Mouse (Mus musculus): ENCODE data around the gene Zfp281. TPM values are rescaled to one million over a fixed set of nuclear protein-coding genes. Genes with fewer than 3 reads are reported as not detected.
A peak's percentile ranks its signal among the peaks of the same experiment; 100 is the strongest.

The Zfp281 gene
- total RNA-seq (2014; rRNA removed) (19.5 and 20.4 TPM in 2 replicates), polyA plus RNA-seq (2012; rRNA removed) (1.3 and 1.8 TPM in 2 replicates)

DNA sequence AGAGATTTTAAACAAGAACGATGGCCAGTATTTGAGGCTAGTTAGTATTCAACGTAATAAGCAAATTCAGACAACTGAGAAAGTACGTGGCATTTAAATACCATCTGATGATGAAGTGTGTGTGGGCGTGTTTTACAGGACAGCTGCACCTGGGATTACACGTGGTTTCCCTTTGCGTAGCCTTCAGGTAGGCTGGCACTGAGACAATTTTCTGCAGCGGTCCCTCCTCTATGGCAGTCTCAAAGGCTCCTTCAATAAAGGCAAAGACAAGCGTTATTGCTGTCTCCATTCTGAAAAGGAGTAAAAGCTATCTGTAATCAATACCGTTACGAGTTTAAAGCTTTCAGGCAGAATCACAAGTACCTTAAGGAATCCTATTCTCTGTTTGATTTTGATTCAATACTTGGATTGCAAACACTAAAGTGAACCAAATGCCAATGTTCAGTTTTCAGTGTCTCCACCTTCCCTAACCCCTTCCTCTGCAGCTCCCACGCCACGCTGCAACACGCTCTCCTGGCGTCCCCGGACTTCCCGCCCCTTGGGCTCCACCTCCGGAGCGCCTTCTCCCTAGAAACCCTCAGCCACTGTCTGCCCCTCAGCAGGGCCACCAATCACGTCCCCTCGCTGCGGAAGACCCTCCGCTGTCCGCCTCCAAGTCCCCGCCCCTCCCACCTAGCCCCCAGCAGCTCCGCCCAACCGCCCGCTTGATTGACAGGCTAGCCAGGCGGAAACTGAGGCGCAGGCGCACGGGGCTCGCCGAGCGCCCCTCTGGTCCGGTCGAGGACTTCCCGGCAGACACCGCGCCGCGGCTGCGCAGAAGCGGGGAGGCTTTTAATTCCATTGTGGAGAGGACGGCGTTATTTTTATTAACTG, at the start of gene Zfp281:
Gene Zfp281 (plus strand): TSS at position 756 of the 873 bp plus-strand sequence.
- WGBS, result under 1% methylated on average over 45 of the region's 45 CpGs
- DNase-seq (ENCODE audit: extremely low read depth, low read depth, low spot score), result peak; percentile 85
- Histone ChIP-seq H3K4me3 (ENCODE audit: insufficient read depth, low read depth, low read length) (peak within 1 kb of the TSS; percentile 92), H3K27me3 (ENCODE audit: control insufficient read depth, insufficient read depth, low read length) (no peaks in the 10 kb centered on the region), H3K36me3 (ENCODE audit: control insufficient read depth, insufficient read depth, low read length) (peaks cover 9% of the 10 kb centered on the region), H3K9ac (ENCODE audit: low read depth, low read length) (peak within 1 kb of the TSS; percentile 98), H3K79me2 (ENCODE audit: control insufficient read depth, insufficient read depth, low read length) (peaks cover 21% of the 10 kb centered on the region; the same call in 1 of the 2 replicates), H3K27ac (replicated peaks; ENCODE audit: insufficient read depth, low read depth, low read length) (peak within 1 kb of the TSS; percentile 86), H3K4me1 (ENCODE audit: control insufficient read depth, insufficient read depth, low read length) (peaks cover 23% of the 10 kb centered on the region)
- TF ChIP-seq CTCF (IDR thresholded peaks at IDR 0.05; ENCODE audit: low read depth, low read length) (no peak), POLR2A (IDR thresholded peaks at IDR 0.05; ENCODE audit: extremely low read depth, insufficient read depth, low read length) (0 out of 2 replicates have a peak, but pooled peaks have one; percentile 59)

DNA sequence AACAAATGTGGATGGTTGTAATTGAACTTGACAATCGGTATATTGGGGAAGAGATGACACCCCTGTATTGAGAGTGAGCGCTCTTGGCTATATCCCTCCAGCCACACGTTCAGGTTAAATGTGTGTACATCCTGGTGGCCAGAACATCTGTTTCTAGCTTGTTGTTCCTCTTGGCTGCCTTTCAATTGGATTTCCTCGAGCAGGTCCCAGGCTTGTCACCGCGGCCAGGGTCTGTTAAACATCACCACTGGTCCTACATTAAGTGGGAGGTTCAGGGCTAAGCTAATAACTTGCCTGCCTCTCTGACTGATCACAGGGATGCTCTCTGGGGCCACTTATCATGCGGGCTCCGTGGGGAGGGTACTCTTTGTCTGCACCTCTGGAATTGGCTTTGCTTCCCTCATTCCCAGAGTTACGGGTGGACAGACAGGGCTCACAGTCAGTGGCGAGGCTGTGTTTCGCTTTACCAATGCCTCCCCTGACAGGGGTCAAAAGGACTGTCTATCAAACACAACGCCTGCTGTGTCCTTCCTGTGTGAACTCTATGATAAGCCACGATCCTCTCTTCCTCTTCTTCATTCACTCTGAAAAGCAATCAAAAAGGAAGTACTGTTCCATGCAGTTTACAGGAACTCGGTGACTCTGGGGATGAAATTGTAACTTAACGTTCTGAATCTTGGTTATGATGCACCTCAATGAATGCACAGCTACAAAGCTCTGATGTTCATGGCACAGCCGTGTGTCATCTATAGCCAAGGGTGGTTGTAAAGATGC, 46.6 kb upstream of the Zfp281 start:
- TF ChIP-seq CTCF (IDR thresholded peaks at IDR 0.05; ENCODE audit: low read depth, low read length), result no peak
- TF ChIP-seq POLR2A (IDR thresholded peaks at IDR 0.05; ENCODE audit: extremely low read depth, insufficient read depth, low read length), result no peak
- H3K27me3 ChIP-seq (ENCODE audit: control insufficient read depth, insufficient read depth, low read length), result no peaks in the 10 kb centered on the region
- DNase-seq (ENCODE audit: extremely low read depth, low read depth, low spot score), result no peak
- H3K27ac ChIP-seq (replicated peaks; ENCODE audit: insufficient read depth, low read depth, low read length), result no peak overlapping the region
- H3K36me3 ChIP-seq (ENCODE audit: control insufficient read depth, insufficient read depth, low read length), result no peaks in the 10 kb centered on the region
- H3K4me1 ChIP-seq (ENCODE audit: control insufficient read depth, insufficient read depth, low read length), result no peaks in the 10 kb centered on the region; the same call in 1 of the 2 replicates
- no peak overlapping the region for H3K9ac ChIP-seq (ENCODE audit: low read depth, low read length)
- no peaks in the 10 kb centered on the region for H3K79me2 ChIP-seq (ENCODE audit: control insufficient read depth, insufficient read depth, low read length)
- H3K4me3 ChIP-seq (ENCODE audit: insufficient read depth, low read depth, low read length), result no peak overlapping the region
- 36% methylated on average over 16 of the region's 16 CpGs for WGBS

DNA sequence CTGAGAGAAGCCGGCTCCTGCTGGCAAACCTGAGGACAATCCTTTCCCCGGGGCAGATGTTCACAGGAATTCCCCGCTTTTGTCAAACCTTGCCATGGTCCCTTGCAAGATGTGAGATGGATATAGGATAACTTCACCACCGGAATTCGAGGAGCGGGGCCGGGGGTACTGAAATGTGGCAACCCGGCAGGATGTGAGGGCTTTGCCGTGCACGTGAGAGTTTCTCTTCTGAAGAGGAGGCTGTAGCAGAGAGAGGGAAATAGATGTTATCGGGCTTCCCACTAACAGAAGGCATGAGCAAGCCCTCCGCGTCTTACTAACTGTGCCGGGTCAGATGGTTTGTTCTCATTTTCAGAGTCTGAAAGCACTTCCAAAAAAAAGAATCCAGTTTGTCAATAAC, 45.3 kb upstream of the Zfp281 start:
- WGBS, result 90% methylated on average over 14 of the region's 14 CpGs
- H3K4me3 ChIP-seq (ENCODE audit: insufficient read depth, low read depth, low read length), result no peak overlapping the region

DNA sequence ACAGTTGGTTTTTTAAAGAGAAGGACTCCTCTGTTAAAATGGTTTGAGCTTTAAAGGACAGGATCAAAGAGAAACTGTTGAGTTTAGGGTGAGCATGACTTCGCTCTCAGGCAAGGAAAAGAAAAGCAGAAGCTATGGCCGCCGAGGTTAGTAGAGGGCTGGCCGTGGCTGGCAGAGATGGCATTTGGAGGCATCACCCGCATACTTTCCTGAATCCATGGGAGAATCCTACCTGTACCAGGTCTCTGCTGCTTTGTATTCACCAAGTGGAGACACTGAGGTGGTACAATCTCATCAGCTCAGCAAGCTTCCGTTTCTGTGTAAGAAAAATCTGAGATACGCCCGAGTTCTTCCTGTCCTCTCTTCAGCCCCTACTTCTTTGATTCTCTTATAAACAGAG, 44.4 kb upstream of the Zfp281 start:
- Histone ChIP-seq H3K27ac (replicated peaks; ENCODE audit: insufficient read depth, low read depth, low read length) (no peak overlapping the region), H3K36me3 (ENCODE audit: control insufficient read depth, insufficient read depth, low read length) (no peaks in the 10 kb centered on the region), H3K79me2 (ENCODE audit: control insufficient read depth, insufficient read depth, low read length) (no peaks in the 10 kb centered on the region), H3K9ac (ENCODE audit: low read depth, low read length) (no peak overlapping the region), H3K27me3 (ENCODE audit: control insufficient read depth, insufficient read depth, low read length) (no peaks in the 10 kb centered on the region), H3K4me1 (ENCODE audit: control insufficient read depth, insufficient read depth, low read length) (no peaks in the 10 kb centered on the region; the same call in 1 of the 2 replicates), H3K4me3 (ENCODE audit: insufficient read depth, low read depth, low read length) (no peak overlapping the region)
- 89% methylated on average over 8 of the region's 8 CpGs for WGBS
- TF ChIP-seq CTCF (IDR thresholded peaks at IDR 0.05; ENCODE audit: low read depth, low read length) (no peak), POLR2A (IDR thresholded peaks at IDR 0.05; ENCODE audit: extremely low read depth, insufficient read depth, low read length) (no peak)
- no peak for DNase-seq (ENCODE audit: extremely low read depth, low read depth, low spot score)

More for the DNA sequence above, 45.3 kb upstream of the Zfp281 start:
- no peak overlapping the region for H3K9ac ChIP-seq (ENCODE audit: low read depth, low read length)
- no peaks in the 10 kb centered on the region; the same call in 1 of the 2 replicates for H3K4me1 ChIP-seq (ENCODE audit: control insufficient read depth, insufficient read depth, low read length)
- no peaks in the 10 kb centered on the region for H3K79me2 ChIP-seq (ENCODE audit: control insufficient read depth, insufficient read depth, low read length)
- no peaks in the 10 kb centered on the region for H3K27me3 ChIP-seq (ENCODE audit: control insufficient read depth, insufficient read depth, low read length)
- no peak for TF ChIP-seq POLR2A (IDR thresholded peaks at IDR 0.05; ENCODE audit: extremely low read depth, insufficient read depth, low read length)
- no peak for TF ChIP-seq CTCF (IDR thresholded peaks at IDR 0.05; ENCODE audit: low read depth, low read length)
- H3K27ac ChIP-seq (replicated peaks; ENCODE audit: insufficient read depth, low read depth, low read length), result no peak overlapping the region
- DNase-seq (ENCODE audit: extremely low read depth, low read depth, low spot score), result no peak
- no peaks in the 10 kb centered on the region for H3K36me3 ChIP-seq (ENCODE audit: control insufficient read depth, insufficient read depth, low read length)

DNA sequence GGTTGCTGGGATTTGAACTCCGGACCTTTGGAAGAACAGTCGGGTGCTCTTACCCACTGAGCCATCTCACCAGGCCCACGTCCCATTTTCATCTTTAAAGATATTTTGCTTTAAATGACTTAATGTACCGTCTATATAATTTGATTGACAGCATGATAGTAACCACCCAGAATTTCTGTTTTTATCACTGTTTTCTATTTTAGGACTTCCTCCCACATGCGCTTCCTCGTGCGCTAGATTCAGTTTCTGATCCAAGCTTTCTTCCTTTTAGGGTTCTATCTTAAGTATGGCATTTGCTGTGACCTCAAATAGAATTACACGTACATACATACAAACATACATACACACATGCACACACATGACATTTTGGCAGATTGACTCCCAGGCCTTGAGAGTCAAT, 42.9 kb upstream of the Zfp281 start:
- H3K4me1 ChIP-seq (ENCODE audit: control insufficient read depth, insufficient read depth, low read length), result no peaks in the 10 kb centered on the region; the same call in 1 of the 2 replicates
- peak; percentile 19 for DNase-seq (ENCODE audit: extremely low read depth, low read depth, low spot score)
- WGBS, result 79% methylated on average over 8 of the region's 8 CpGs
- no peak overlapping the region for H3K9ac ChIP-seq (ENCODE audit: low read depth, low read length)
- H3K27me3 ChIP-seq (ENCODE audit: control insufficient read depth, insufficient read depth, low read length), result no peaks in the 10 kb centered on the region
- H3K4me3 ChIP-seq (ENCODE audit: insufficient read depth, low read depth, low read length), result no peak overlapping the region
- no peaks in the 10 kb centered on the region for H3K36me3 ChIP-seq (ENCODE audit: control insufficient read depth, insufficient read depth, low read length)
- TF ChIP-seq CTCF (IDR thresholded peaks at IDR 0.05; ENCODE audit: low read depth, low read length), result no peak
- TF ChIP-seq POLR2A (IDR thresholded peaks at IDR 0.05; ENCODE audit: extremely low read depth, insufficient read depth, low read length), result no peak
- H3K79me2 ChIP-seq (ENCODE audit: control insufficient read depth, insufficient read depth, low read length), result no peaks in the 10 kb centered on the region
- H3K27ac ChIP-seq (replicated peaks; ENCODE audit: insufficient read depth, low read depth, low read length), result no peak overlapping the region
